18 mouse cellular contexts compared by ENCODE assay signal in the genomic region with DNA sequence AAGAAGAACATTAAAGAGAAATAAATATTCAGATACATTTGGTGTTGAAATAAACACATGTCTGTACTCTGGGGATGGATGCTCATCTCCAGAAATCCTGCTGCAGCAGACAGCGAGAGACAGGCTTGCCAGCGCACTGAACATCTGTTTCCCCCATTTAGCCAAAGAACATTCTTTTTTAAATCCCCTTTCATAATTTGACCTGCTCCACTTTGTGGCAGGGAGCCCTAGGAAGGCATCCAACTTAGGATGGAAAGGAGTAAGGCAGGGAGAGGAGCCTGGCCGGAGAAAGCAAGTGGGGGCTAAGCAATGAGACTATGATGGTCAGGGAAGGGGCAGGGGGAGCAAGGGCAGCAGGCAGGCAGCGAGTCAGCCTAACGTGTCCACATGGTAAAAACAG. TPM values are rescaled to one million over a fixed set of nuclear protein-coding genes. Genes with fewer than 3 reads are reported as not detected.
DNase-seq lines count a peak whose midpoint lies in the region; ATAC-seq and TF ChIP-seq lines count a peak whose summit lies in the region.
"Had no signal": no experiment of that assay in that cellular context is flagged by ENCODE, and none has a peak within 500 bp of the region (broad histone marks: within the 10 kb centered on the region; RNA-seq: fewer than 3 reads in every experiment).

No protein-coding gene starts in this region.

- no peaks in the 10 kb centered on the region for H3K4me1 ChIP-seq in hindbrain, postnatal 0 days (ENCODE audit: insufficient read depth, low read length)
- no peaks in the 10 kb centered on the region for H3K4me1 ChIP-seq in midbrain, embryonic 15.5 days
- H3K4me1 ChIP-seq: hindbrain, embryonic 13.5 days had no signal

- H3K4me3 ChIP-seq in hindbrain, postnatal 0 days (ENCODE audit: low read length), result no peak overlapping the region
- H3K4me3 ChIP-seq in midbrain, embryonic 15.5 days, result no peak overlapping the region
- H3K4me3 ChIP-seq: erythroblast, embryonic 14.5 days; hindbrain, embryonic 13.5 days; midbrain, embryonic 10.5 days had no signal

- intact Hi-C loops in heart, postnatal 36 days (cut with DNase I), result no loop called here

- no peaks in the 10 kb centered on the region for H3K9me3 ChIP-seq in hindbrain, postnatal 0 days (ENCODE audit: low read length)
- no peaks in the 10 kb centered on the region for H3K9me3 ChIP-seq in midbrain, embryonic 15.5 days
- H3K9me3 ChIP-seq: hindbrain, embryonic 13.5 days; midbrain, embryonic 10.5 days had no signal

- WGBS in hindbrain, postnatal 0 days, result 46% methylated on average over 5 of the region's 5 CpGs
- 53% methylated on average over 5 of the region's 5 CpGs for WGBS in midbrain, embryonic 15.5 days

- ATAC-seq in hindbrain, postnatal 0 days, result no peak
- no peak for ATAC-seq in midbrain, embryonic 15.5 days (replicated peaks)
- ATAC-seq: Patski had no signal

- no peak overlapping the region for H3K9ac ChIP-seq in hindbrain, postnatal 0 days (replicated peaks; ENCODE audit: low read length)
- H3K9ac ChIP-seq in midbrain, embryonic 15.5 days, result no peak overlapping the region
- H3K9ac ChIP-seq: hindbrain, embryonic 13.5 days; liver, embryonic 14.5 days had no signal

- H3K27me3 ChIP-seq in hindbrain, postnatal 0 days (ENCODE audit: insufficient read depth, low read length), result no peaks in the 10 kb centered on the region
- no peaks in the 10 kb centered on the region for H3K27me3 ChIP-seq in midbrain, embryonic 15.5 days (replicated peaks)
- H3K27me3 ChIP-seq: hindbrain, embryonic 13.5 days; Patski had no signal

- no peak overlapping the region for H3K4me2 ChIP-seq in hindbrain, postnatal 0 days (ENCODE audit: low read depth, low read length)
- H3K4me2 ChIP-seq in midbrain, embryonic 15.5 days, result no peak overlapping the region
- H3K4me2 ChIP-seq: hindbrain, embryonic 13.5 days had no signal

- no peak overlapping the region for H3K27ac ChIP-seq in hindbrain, postnatal 0 days
- no peak overlapping the region for H3K27ac ChIP-seq in midbrain, embryonic 15.5 days
- H3K27ac ChIP-seq: hindbrain, embryonic 13.5 days; liver, embryonic 14.5 days; midbrain, embryonic 10.5 days had no signal

- TF ChIP-seq CTCF in hindbrain, postnatal 0 days (IDR thresholded peaks at IDR 0.05; ENCODE audit: low read depth), result no peak

- H3K36me3 ChIP-seq in hindbrain, postnatal 0 days (ENCODE audit: insufficient read depth, low read length), result no peaks in the 10 kb centered on the region
- H3K36me3 ChIP-seq in midbrain, embryonic 15.5 days (replicated peaks), result no peaks in the 10 kb centered on the region
- H3K36me3 ChIP-seq: hindbrain, embryonic 13.5 days; midbrain, embryonic 10.5 days had no signal

- DNase-seq in heart, adult 18-20 months, result peak; percentile 69 to 76
- no peak for DNase-seq in heart, adult 8-10 months (ENCODE audit: low spot score)
- peak; percentile 45 for DNase-seq in urinary bladder, postnatal 14 days (ENCODE audit: low spot score)
- no peak for DNase-seq in urinary bladder, postnatal 4 days (ENCODE audit: low spot score in 2 of 2)
- peak; percentile 42 to 55 for DNase-seq in heart, postnatal 36 days
- DNase-seq in hindbrain, postnatal 0 days (ENCODE audit: low spot score), result no peak
- no peak for DNase-seq in right cerebral cortex, adult 18-20 months
- DNase-seq: cerebellum, adult 18-20 months; kidney, adult 2 months; kidney, postnatal 25 days; layer of hippocampus, adult 9-11 months; lung, postnatal 14 days had no signal

RNA-seq across cellular contexts. Expression of gene Amotl1, which starts 21.6 kb away (rescaled TPM):
- total RNA-seq in heart, adult 18-20 months (2021), result 10 to 100 TPM; 57.6 to 60.4 TPM
- 10 to 100 TPM; 56.2 to 65.0 (median 58.1) TPM for total RNA-seq in heart, adult 8-10 months (2022)
- 10 to 100 TPM; 52.8 to 58.6 TPM for total RNA-seq in heart, postnatal 36 days (2021)
- total RNA-seq in hindbrain, postnatal 0 days (2014; rRNA removed), result 22.9 and 27.0 TPM in 2 replicates
- 4.2 and 4.4 TPM in 2 replicates for polyA plus RNA-seq in hindbrain, postnatal 0 days (2015; fragmentation: Nextera tagmentation; extraction: Ambion mirVana)
- 10.6 and 11.8 TPM in 2 replicates for polyA plus RNA-seq in midbrain, embryonic 15.5 days (2015; fragmentation: Nextera tagmentation; extraction: Ambion mirVana)

Comparison
In these comparisons a context has a peak if more than half of its experiments do, and no peak if none do; other contexts are left out.
1. DNase-seq: peak in heart, adult 18-20 months (2 of 2), urinary bladder, postnatal 14 days (single experiment) and heart, postnatal 36 days (2 of 2); none in heart, adult 8-10 months (single experiment), urinary bladder, postnatal 4 days (0 of 2), hindbrain, postnatal 0 days (single experiment) and right cerebral cortex, adult 18-20 months (single experiment).